Mouse (Mus musculus): ENCODE data around the gene Kri1. TPM values are rescaled to one million over a fixed set of nuclear protein-coding genes. Genes with fewer than 3 reads are reported as not detected.
"Not testable (repeated sequence)": the region's sequence is repeated elsewhere in the genome, so short reads cannot be mapped to it uniquely, and the experiment has no call there.

Gene Kri1
- polyA plus RNA-seq, 1 experiment from 2014 or later, result 16.3 TPM

DNA sequence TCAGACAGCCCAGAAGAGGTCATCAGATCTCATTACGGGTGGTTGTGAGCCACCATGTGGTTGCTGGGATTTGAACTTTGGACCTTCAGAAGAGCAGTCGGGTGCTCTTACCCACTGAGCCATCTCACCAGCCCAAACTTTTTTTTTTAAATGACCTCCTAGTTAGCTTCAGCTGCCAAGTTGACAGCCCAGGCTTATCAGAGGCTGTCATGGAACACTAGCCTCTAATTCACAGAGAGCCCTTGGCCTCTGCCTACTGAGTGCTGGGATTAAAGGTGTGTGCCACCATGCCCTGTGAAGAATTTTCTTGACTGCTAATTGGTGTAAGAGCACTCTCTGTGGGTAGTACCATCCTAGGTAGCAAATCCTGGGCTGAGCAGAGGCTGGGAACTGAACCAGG lies 64.3 kb downstream of the Kri1 start:
- not testable (repeated sequence) for H3K27me3 ChIP-seq (ENCODE audit: control insufficient read depth, insufficient read depth, low read length); ATAC-seq (ENCODE audit: low FRiP score)
- WGBS, result 100% methylated on average over 1 of the region's 2 CpGs

More for the DNA sequence above, 64.3 kb downstream of the Kri1 start:
- H3K9ac ChIP-seq (ENCODE audit: low read length); H3K9me3 ChIP-seq (ENCODE audit: control insufficient read depth, low read length); H3K4me1 ChIP-seq (ENCODE audit: control insufficient read depth, insufficient read depth, low read length); H3K36me3 ChIP-seq (ENCODE audit: control insufficient read depth, insufficient read depth, low read length); H3K4me3 ChIP-seq (ENCODE audit: low read depth, low read length); H3K27ac ChIP-seq (ENCODE audit: low read depth, low read length); DNase-seq (ENCODE audit: low spot score, missing footprints); H3K4me2 ChIP-seq: not testable (repeated sequence)

Other genes starting within 250 kb of the Kri1 start
- gene Zglp1, start 220.9 kb downstream of the Kri1 start, polyA plus RNA-seq (2014; fragmentation: Nextera tagmentation; extraction: Ambion mirVana), result 0.86 and 2.1 TPM in 2 replicates
- gene Gm49373, start 214.9 kb downstream of the Kri1 start, polyA plus RNA-seq (2014; fragmentation: Nextera tagmentation; extraction: Ambion mirVana), result 0.75 and 1.3 TPM in 2 replicates
- 46.3 and 50.4 TPM in 2 replicates for gene Fdx1l, start 214.4 kb downstream of the Kri1 start, polyA plus RNA-seq (2014; fragmentation: Nextera tagmentation; extraction: Ambion mirVana)
- 2.0 and 2.1 TPM in 2 replicates for gene Gm38431, start 196.0 kb downstream of the Kri1 start, polyA plus RNA-seq (2014; fragmentation: Nextera tagmentation; extraction: Ambion mirVana)
- 66.0 and 76.1 TPM in 2 replicates for gene Raver1, start 196.0 kb downstream of the Kri1 start, polyA plus RNA-seq (2014; fragmentation: Nextera tagmentation; extraction: Ambion mirVana)
- 6.1 and 7.1 TPM in 2 replicates for gene Tyk2, start 156.7 kb downstream of the Kri1 start, polyA plus RNA-seq (2014; fragmentation: Nextera tagmentation; extraction: Ambion mirVana)
- gene Cdc37, start 138.0 kb downstream of the Kri1 start, polyA plus RNA-seq (2014; fragmentation: Nextera tagmentation; extraction: Ambion mirVana), result 297 and 318 TPM in 2 replicates
- gene Pde4a, start 122.3 kb downstream of the Kri1 start, polyA plus RNA-seq (2014; fragmentation: Nextera tagmentation; extraction: Ambion mirVana), result 5.0 and 6.5 TPM in 2 replicates
- 20.0 and 26.3 TPM in 2 replicates for gene Keap1, start 48.6 kb downstream of the Kri1 start, polyA plus RNA-seq (2014; fragmentation: Nextera tagmentation; extraction: Ambion mirVana)
- 0.19 and 0.21 TPM in 2 replicates for gene S1pr5, start 39.5 kb downstream of the Kri1 start, polyA plus RNA-seq (2014; fragmentation: Nextera tagmentation; extraction: Ambion mirVana)
- gene Atg4d, start 22.7 kb downstream of the Kri1 start, polyA plus RNA-seq (2014; fragmentation: Nextera tagmentation; extraction: Ambion mirVana), result 37.2 and 45.8 TPM in 2 replicates
- 70.6 and 71.9 TPM in 2 replicates for gene Cdkn2d, start 3.4 kb upstream of the Kri1 start, polyA plus RNA-seq (2014; fragmentation: Nextera tagmentation; extraction: Ambion mirVana)
- 0.36 and 0.68 TPM in 2 replicates for gene Ap1m2, start 24.4 kb upstream of the Kri1 start, polyA plus RNA-seq (2014; fragmentation: Nextera tagmentation; extraction: Ambion mirVana)
- 53.9 and 58.6 TPM in 2 replicates for gene Slc44a2, start 32.7 kb upstream of the Kri1 start, polyA plus RNA-seq (2014; fragmentation: Nextera tagmentation; extraction: Ambion mirVana)
- gene Ilf3, start 79.9 kb upstream of the Kri1 start, polyA plus RNA-seq (2014; fragmentation: Nextera tagmentation; extraction: Ambion mirVana), result 263 and 266 TPM in 2 replicates
- gene Qtrt1, start 123.9 kb upstream of the Kri1 start, polyA plus RNA-seq (2014; fragmentation: Nextera tagmentation; extraction: Ambion mirVana), result 46.2 and 46.8 TPM in 2 replicates
- gene Dnm2, start 136.9 kb upstream of the Kri1 start, polyA plus RNA-seq (2014; fragmentation: Nextera tagmentation; extraction: Ambion mirVana), result 55.0 and 60.6 TPM in 2 replicates
- gene Tmed1, start 222.3 kb upstream of the Kri1 start, polyA plus RNA-seq (2014; fragmentation: Nextera tagmentation; extraction: Ambion mirVana), result 64.5 and 68.0 TPM in 2 replicates
- gene AB124611, start 238.2 kb upstream of the Kri1 start, polyA plus RNA-seq (2014; fragmentation: Nextera tagmentation; extraction: Ambion mirVana), result 2.9 and 3.2 TPM in 2 replicates